Mouse (Mus musculus) cerebellum, postnatal 14 days (tissue): ENCODE data around the gene Zfp985.
"Not testable (repeated sequence)": the region's sequence is repeated elsewhere in the genome, so short reads cannot be mapped to it uniquely, and the experiment has no call there.

Experiments used
- DNase-seq, 2 experiments: peaks; one replicate each; pipeline ENCODE4 v3.0.0; 2021; ENCODE audit warnings: mixed read lengths in 2 of 2

Zfp985 gene

DNA sequence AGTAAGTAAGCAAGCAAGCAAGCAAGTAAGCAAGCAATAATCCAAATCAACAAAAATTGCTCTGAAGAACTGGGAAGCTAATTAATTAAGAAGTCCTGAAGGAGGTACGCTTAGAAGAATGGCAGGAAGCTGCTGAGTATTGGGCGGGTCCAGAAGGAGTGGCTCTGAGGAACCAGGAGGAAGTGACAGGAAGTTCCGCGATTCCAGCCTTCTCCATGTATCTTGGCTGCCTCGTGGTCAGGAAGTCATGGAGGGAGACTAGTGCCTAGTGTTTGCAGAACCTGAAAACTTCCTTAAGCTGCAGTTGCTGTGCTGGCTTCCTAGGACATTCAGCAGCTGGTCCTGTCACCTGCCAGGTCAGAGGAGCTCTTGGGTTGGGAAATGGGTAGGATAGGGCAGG, at the start of gene Zfp985:
Zfp985 (plus strand) TSS at position 207 of the 400 bp plus-strand sequence.
- DNase-seq, result not testable (repeated sequence)

DNA sequence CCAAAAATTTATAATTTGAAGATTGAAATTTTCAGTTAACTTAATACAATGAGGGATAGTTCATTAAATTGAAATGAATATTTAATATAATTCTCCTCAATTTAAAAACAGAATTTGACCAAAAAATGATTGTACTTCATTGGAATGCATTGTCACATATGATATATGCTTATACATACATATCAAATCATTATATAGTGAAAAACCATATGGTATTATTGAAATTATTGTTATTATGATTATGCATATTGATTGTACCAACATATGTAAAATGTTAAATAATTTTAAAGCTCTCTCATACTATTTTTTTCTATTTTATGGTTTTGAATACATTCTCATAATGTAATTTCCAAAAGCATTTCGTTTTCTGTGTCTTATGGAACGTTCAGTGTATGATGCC, 43.9 kb upstream of the Zfp985 start:
- no peak for DNase-seq

DNA sequence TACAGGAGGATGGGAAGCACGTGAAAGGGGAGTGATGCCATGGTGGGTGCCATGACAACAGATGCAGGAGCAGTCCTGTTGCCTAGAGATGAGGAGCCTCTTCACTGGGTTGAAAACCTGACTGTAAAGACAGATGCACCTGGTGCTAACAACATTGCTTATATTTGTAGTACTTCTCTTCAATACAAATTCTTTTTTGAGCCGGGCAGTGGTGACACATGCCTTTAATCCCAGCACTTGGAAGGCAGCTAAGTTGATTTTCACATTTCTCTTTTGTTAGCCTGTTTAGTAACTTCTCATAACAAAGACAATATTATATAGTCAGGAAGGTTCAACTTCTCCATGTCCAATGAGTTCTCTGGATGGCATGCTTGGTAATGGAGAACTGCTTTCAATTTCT, 34.1 kb upstream of the Zfp985 start:
- DNase-seq, result no peak

DNA sequence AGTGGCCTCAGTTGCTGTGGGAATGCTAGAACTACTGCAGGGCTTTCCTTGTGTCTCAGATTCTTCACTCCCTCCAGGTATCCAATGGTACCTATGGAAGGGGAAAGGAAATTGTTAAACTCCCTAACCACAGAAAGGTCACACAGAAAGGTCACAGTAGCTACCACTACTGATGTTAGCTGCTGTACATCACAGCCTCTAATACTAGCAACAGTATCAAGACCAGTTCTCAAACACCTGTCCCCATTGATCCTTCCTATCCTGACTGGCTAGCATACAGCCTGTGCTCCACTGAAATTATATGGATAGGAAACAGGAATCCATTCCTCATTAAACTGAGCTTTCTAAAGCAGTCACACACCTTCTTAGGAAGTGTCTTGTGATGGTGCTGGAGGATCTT, 33.0 kb upstream of the Zfp985 start:
- DNase-seq, result no peak

DNA sequence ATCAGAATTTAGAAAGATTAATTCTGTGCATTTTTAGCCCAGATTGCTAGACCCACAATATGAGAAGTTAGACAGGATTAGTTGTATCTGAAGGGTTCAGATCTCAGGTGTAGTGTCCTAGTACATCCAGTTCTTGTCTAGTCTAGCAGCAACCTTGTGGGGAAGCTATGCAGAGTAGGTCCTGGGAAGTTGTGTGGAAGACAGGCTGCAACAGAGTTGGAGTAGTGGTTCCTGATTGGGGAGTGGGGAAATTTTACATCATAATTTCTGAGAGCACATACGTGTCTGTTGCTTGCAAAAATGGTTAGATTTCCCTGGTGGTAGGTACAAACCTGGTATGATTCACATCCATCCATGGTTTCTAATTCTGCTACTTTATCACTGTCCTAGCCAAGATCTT, 28.0 kb upstream of the Zfp985 start:
- DNase-seq, result no peak

DNA sequence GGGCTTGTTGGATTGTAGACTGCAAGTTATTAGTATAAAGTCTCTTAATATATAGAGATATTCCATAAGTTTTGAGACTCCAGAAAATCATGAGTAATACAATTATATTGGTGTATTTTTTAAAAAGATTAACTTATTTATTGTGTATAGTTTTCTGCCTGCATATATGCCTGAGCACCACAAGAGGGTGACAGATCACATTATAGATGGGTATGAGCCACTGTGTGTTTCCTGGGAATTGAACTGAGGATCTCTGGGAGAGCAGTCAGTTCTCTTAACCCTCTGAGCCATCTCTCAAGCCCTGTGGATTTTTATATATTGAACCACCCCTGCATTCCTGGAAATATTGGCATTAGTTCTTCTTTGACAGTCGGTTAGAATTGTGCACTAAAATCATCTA, 22.7 kb upstream of the Zfp985 start:
- no peak for DNase-seq

DNA sequence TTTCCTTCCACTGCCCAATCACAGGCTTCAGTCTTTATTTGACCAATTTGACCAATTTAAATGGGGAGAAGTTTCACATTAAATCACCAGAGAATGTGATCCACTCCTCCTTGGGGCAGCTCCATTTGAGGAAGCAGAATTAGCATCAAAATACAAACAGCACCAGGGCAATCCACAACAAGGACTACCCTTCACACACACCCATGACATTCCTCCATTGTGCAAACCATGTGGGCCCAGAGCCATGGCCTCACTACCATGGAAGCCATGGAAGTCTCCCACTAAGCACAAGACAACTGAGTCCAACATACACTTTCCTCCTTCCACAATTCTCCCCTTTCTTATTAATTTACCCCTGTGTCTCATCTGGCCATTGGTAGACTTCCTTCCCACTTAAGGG, 17.2 kb upstream of the Zfp985 start:
- DNase-seq, result not testable (repeated sequence)

DNA sequence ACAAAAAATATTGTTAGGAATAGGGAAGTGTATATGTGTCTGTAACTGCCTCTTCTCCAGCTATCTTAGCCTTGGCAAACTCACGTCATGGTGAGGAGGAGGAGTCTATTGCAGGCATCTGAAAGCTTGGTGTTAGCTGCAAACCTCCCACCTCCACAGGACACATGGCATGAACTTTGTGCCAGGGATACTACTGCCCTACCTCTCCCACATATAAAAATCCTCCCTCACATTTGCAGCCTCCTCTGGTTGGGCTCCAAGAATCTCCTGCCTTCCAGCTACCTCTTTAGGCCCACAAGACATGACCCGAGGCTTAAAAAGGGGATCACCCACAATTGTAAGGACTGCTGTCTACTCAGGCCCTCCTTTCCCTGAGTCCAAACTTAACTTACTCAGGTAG, 15.4 kb upstream of the Zfp985 start:
- DNase-seq, result no peak

DNA sequence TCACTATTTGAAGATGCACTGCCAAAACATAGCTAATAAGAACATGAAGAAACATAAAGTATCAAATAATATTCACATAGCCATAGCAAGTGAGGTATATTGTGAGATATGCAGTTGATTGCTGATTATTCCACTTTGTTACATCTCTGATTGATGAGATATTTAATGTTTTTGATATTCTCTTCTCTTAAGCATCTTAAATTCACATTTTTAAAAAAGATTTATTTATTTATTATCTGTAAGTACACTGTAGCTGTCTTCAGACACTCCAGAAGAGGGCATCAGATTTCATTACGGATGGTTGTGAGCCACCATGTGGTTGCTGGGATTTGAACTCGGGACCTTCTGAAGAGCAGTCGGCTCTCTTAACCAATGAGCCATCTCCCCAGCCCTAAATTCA, 13.2 kb upstream of the Zfp985 start, which contains the start of gene Gm16503:
Gm16503 (plus strand) TSS at position 301 of the 400 bp plus-strand sequence.
- DNase-seq, result not testable (repeated sequence)

DNA sequence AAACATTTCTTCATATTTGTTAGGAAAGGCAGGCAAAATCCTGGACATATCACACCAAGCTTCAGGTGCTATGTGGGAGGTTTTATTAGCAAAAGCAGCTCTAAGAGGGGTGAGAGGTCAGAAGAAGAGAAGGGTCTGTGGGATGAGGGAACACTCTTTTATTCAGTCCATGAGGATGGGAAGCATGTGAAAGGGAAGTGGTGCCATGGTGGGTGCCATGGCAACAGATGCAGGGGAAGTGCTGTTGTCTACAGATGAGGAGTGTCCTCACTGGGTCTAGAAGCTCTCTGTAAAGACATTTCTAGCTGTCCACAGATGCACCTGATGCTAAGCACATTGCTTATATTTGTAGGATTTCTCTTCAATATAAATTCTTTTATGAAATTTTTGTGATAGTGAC, 12.0 kb upstream of the Zfp985 start:
- no peak for DNase-seq

DNA sequence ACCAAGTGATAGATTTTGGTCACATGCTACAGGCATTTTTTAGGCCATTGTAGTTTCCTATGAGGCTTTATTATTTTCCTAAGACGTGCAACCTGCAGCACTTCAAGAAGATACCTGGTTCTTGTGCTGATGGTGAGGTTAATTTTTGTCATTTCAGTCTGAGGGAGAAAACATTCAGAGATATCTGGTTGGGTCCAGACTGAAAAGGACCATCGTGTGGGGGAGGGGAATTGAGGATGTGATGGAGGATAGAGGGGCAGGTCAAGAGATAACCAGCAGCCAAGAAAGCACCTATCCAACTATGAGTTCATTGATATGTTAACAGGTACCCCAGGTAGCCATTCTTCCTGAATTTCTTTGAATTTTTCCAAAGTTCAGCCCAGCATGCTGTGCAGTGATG, 1.3 kb downstream of the Zfp985 start:
- DNase-seq, result not testable (repeated sequence)

DNA sequence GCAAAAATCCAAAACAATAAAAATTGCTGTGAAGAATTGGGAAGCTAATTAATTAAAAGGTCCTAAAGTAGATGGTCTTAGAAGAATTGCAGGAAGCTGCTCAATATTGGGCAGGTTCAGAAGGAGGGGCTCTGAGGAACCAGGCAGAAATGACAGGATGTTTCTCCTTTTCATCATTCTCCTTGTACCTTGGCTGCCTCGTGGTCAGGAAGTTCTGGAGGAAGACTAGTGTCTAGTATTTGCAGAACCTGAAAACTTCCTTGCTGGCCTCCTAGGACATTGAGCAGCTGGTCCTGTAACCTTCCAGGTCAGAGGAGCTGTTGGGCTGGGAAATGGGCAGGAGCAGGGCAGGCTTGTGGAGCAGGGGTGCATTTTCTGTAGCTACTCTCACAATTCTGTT, 3.8 kb downstream of the Zfp985 start:
- DNase-seq, result not testable (repeated sequence)

DNA sequence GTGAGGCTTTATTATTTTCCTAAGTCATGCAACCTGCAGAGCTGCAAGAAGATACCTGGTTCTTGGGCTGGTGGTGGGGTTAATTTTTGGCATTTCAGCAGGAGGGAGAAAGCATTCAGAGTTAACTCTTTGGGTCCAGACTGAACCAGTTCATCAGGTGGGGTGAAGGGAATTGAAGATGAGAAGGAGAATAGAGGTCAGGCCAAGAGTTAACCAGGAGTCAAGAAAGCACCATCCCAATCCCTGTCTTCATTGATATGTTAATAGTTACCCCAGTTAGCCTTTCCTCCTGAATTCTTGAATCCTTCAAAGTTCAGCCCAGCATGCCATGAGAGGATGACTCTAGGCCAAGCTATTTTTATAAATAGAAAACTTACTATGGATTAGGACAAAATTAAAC, 4.9 kb downstream of the Zfp985 start:
- not testable (repeated sequence) for DNase-seq

DNA sequence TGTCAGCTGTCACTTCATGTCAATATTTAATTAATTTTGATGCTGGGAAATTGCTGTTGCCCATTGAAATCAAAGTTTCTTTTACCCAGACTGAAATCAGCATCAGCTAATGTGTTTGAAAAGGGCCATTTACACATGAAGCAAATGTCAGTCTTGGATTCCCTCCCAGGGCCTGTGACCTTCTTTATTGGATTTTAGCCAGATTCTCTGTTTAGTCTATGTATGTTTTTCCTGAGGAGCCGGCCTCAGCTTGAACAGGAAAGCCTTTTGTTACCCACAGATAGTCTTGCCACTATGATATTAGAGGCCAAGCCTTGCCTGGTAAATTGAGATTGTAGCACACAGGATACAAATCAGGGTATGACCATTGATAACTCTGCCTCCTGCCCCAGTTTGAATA, 6.0 kb downstream of the Zfp985 start:
- DNase-seq, result not testable (repeated sequence)

DNA sequence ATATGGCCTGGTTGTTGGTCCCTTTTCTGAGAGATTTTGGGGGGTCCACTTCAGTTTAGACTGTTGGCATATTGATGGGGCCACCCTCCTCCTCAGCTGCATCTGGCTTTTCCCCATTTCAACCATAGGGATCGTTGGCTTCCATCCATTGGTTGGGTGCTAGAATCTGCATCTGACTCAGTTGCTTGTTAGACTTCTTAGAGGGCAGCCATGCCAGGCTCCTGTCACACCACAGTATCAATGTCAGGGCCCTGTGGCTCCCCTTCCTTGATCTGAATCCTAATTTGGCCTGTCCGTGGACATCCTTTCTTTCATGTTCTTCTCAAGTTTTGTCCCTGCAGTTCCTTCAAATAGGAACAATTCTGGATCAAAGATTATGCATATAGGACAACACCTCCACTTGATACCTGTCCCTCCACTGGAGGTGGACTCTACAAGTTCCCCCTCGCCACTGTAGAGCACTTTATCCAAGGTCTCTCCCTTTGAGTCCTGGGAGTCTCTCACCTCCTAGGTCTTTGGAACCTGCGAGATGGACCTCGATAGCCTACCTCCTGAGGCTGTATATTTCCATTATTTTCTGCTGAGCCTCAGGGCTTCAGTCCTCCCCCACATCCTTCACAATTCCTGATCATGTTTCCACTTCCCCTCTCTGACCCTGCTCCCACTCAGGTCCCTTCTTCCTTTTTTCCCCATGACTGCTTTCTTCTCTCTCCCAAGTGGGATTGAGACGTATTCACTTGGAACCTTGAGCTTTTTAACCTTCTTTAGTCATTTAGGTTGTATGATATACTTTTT, 12.5 kb downstream of the Zfp985 start:
- no peak for DNase-seq

DNA sequence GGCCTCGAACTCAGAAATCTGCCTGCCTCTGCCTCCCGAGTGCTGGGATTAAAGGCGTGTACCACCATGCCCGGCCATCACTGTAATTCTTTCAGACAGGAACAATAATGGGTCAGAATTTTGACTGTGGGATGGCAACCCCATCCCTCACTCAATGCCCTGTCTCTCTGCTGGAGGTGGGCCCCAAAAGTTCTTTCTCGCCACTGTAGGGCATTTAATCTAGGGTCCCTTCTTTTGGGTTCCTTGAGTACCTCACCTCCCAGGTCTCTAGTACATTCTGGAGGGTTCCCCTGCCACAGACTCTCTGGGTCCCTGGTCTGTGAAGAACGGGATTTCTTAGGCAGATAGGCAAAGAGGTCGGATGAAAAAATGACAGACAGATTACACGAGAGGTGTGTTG, 18.1 kb downstream of the Zfp985 start:
- DNase-seq, result not testable (repeated sequence)

DNA sequence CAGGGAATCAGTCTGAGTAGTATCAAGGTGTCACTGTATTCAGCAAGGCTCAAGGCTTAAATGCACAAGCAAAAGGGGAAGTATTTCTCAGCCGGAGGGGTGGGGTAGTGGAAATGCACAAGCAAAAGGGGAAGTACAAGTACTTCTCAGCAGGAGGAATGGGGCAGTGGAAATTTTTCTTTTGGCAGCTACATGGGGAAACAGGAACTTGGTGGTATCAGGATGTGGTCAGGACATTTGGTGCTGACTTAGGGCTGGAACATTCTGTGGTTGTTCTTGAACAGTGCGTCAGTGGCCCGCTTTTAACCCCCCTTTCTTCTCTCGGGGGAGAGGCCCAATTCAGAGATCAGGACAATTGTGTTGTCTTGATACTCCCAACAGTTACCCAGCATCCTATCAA, 26.3 kb downstream of the Zfp985 start:
- DNase-seq, result not testable (repeated sequence)

DNA sequence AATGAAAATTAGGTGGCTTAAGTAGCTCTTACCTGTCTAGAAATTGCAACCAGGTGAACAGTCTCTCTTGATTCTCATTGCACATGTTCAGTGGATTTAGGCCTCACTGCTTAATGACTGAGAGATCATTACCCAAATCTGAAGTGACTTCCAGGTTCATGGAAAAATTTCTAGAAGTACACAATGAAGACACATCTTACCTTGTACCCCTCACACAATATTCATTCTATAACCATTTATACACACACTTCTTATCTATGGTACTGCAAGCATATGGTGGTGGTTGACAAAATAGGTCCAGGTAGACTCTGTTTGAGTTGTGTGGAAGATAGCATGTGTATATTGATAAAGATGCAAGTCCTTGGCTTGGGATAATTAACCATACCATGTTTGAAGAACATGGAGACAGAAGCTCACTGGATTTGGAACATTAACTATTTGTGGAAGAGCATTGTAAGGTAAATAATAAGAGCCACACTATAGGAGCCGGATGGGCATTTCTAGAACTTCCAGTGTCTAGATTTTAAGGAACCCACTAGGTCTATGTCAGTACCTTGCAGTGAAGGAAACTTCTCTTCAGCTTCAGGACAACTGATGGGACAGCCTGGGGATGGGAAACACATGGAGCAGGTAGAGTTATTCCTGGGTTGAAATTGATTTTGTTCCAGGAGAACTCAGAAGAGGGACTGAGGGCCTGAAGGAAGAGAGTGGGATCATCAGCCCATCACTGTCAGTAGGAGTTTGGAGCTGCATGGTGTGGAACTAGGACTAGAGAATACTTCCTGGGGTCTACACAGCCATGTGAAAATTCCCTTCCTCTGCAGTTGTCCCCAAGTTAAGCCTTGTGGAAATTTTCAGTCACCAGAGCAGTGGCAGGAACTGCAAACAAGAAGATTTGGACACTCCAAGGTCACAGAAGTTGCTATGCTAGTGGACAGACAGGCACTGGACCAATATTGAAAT, 33.7 kb downstream of the Zfp985 start:
- DNase-seq, result no peak

DNA sequence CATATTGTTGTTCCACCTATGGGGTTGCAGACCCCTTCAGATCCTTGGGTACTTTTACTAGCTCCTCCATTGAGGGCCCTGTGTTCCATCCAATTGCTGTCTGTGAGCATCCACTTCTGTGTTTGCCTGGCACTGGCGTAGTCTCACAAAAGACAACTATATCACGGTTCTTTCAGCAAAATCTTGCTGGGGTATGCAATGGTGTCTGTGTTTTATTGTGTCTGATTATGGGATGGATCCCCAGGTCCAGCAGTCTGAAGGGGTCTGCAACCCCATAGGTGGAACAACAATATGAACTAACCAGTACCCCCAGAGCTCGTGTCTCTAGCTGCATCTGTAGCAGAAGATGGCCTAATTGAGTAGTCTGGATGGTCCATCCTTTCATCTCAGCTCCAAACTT, 41.6 kb downstream of the Zfp985 start:
- not testable (repeated sequence) for DNase-seq

DNA sequence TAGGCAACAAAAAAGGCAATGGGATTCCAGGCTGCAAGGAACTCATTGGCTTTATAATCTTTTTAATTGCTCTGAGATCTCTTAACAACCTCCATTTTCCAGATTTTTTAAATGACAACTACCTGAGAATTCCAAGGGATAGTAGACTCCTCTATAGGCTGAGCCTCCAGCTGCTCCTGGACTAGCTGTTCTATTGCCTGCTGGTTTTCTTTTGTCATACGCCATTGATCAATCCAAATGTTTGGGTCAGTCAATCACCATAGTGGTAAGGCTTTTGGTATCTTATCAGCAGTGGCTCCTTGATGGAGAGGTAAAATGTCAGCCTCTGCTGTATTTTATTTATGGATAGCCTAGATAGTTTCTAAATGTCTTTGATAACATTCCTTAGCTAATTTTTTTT, 44.6 kb downstream of the Zfp985 start:
- DNase-seq, result no peak

DNA sequence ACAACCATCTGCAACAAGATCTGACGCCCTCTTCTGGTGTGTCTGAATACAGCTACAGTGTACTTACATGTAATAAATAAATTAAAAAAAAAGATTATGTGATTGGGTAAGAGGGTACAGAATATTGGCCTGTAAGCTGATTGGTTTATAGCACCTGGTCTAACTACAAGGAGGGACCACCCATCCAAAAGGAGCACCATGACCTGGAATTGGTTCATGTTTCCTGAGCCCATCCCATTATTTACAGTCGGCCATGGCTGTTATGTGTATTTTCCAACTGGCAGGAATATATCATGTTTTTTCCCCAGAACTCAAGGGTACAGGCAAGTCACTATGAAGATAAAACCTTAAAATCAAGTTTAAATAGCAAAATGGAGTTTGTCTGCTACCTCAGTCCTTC, 45.8 kb downstream of the Zfp985 start:
- DNase-seq, result no peak

DNA sequence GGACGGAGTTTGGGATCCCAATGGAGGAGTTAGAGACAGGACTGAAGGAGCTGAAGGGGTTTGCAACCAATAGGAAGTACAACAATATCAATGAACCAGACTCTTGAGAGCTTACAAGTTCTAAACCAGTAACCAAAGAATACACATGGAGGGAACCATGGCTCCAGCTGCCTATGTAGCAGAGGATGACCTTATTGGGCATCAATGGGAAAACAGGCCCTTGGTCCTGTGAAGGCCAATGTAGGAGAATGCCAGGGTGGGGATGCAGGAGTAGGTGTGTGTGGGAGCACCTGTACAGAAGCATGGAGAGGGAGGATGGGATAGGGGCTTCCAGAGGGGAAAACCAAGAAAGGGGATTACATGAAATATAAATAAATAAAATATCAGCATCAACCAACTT, 48.8 kb downstream of the Zfp985 start:
- no peak for DNase-seq

DNA sequence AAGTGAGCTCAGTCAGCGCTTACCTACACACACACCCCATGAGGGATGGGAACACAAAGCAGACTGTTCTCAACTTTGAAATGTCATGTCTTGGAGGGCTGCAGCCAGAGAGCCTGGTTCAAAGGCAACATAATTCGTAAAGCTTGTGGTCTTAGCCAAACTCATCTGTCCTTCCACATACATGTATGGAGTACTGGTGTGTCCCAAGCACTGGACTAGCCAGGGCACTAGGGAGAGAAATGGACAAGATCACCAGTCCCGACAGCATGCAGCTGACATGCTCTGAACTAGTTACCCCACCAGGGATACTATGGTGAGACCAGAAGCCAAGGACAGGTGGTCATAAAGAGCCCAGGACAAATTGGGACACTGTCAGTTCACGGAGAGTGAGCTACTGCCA, 50.7 kb downstream of the Zfp985 start:
- no peak for DNase-seq

DNA sequence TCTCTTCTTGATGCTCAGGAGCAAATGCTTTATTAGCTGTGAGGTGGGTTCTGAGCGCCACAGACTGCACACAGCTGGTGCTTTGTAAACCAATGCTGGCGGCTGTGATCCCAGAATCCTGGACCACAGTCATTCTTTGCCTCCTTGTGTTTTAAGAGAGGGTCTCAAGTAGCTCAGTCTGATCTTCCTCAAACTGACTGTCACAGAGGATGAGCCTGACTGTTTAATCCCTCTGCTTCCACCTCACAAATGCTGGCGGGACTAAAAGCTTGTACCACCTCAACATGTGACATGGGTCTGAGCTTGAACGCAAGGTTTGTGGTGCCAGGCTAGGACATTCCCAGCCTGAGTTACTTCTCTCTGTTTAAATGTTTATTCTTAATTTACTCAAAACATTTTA, 52.4 kb downstream of the Zfp985 start:
- no peak for DNase-seq
